Mouse (Mus musculus): ENCODE results near the gene Usp2.

Usp2 gene

DNA sequence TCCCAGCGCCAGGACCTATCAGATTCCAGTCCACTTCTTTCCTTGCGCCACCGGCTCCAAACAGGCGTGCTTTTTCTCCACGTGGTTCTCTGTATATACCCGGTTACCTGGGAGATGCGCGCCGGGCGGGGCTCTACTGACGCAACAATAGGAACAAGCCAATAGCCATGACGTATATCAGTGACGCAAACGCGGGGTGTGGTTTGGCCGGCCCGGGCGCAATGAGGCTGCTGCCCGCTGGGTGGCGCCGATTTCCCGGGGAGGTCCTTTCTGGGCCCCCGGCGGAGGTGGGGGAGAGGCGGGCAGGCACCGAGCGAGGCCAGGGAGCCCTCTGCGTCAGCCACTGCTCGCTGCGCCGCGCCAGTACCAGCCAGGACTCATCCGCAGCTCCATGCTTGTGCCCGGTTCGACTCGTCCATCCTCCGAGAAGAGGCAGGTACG is at the start of gene Usp2:
TSS of gene Usp2 (plus strand) at position 237 of the 441 bp plus-strand sequence.
- ATAC-seq (ENCODE audit: low TSS enrichment), result peak; percentile 94

- ATAC-seq (ENCODE audit: low TSS enrichment), result no peak
Observed at GRCm38 (mm10) chr9:44017846-44018245, 49.0 kb upstream of the Usp2 start.

DNA sequence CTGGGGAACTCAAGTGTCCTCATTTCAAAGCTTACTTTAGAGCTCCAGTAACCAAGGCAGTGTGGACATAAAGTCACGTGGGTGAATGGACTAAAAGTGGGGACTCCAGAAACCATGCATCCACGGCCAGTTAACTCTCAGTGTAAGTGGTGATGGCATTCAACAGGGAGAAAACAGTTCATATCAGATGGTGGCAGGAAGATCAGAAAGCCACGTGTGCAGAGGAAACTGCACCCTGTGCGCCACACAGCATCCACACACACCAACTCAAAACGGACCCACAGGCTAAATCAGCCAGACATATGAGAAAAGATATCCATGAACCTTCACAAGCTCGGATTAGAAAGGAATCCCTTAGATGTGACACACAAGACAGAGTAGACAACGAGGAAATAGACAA is 46.8 kb upstream of the Usp2 start:
- no peak for ATAC-seq (ENCODE audit: low TSS enrichment)

DNA sequence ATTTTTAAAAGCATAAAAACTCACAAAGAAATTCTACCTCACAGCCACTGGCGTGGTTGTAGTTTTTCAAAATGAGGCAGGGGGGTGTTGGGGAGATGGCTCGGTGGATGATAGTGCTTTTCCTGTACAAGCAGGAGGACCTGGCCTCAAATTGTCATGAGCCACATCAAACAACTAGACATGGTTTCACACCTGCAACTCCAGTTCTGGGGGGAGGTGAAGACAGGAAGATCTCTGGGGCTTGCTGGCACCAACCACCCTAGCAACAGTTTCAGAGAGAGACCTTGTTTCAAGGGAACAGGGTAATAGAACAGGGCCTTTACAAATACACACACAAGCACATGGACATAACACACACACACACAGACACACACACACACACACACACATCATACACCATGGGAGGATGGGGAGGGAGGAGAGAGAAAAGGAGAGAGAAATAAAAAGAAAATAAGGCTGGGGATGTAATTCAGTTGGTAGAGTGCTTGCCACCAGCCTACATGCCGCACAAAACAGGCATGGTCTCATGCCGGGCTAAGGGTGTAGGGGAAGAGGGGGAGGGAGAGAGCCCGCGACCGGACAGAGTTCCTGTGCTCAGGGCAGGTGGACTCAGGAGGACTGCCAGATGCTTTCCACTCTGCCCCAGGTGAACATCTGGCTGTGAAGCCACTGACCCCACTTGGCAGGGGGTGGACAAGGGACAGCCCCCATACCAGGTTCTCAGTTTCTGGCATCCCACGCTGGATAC is 44.5 kb upstream of the Usp2 start:
- no peak for ATAC-seq (ENCODE audit: low TSS enrichment)

- no peak for ATAC-seq (ENCODE audit: low TSS enrichment)
Observed at GRCm38 (mm10) chr9:44024096-44024495, 42.7 kb upstream of the Usp2 start.

DNA sequence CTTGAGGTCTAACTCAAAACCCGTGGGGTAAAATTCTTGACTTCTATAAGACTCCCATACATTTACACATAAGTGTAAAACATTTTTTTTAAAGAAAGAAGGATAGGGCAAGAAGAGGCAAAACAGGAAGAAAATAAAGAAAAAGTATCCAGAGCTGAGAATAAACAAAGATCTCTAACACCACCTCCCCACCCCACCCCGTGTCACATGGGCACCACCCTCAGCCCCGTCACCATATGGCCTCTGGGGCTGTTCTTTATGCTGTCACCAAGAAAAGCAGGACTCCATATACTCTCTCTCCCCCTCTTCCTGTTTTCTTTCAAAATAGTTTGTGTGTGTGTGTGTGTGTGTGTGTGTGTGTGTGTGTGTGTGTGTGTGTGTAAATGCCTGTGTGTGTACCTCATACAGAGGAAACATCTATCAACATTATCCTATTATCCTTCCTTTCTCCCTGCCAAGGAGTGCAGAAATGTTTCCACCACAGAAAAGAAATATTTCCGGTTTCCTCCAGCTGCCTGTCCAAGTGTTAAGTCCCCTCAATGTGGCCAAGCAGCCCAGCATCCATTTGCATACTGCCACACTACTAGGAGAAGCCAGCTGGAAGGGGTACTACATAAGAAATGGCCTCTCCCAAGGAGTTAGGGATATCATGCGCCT is 37.1 kb upstream of the Usp2 start:
- no peak for ATAC-seq (ENCODE audit: low TSS enrichment)

- no peak for ATAC-seq (ENCODE audit: low TSS enrichment)
Observed at GRCm38 (mm10) chr9:44030646-44031045, 36.2 kb upstream of the Usp2 start.

- ATAC-seq (ENCODE audit: low TSS enrichment), result no peak
Observed at GRCm38 (mm10) chr9:44031079-44031478, 35.7 kb upstream of the Usp2 start.

DNA sequence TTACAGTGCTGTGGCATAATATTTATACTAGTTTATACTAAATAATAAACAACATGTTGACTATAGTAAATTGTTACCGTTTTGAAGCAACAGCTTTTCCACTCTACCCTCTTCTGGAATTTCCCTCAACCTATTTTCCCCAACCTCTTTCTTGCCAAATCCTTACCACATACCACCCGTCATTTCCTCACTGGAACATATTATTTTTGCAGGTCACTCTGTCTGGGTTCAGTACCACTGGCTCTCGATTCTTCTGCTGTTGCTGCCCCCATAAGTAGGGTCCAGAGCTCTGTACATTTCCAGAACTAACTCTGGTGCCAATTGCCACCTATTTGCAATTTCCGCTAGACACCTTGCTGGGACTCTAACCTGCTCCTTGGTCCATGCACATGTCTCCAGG is 34.9 kb upstream of the Usp2 start:
- ATAC-seq (ENCODE audit: low TSS enrichment), result no peak

DNA sequence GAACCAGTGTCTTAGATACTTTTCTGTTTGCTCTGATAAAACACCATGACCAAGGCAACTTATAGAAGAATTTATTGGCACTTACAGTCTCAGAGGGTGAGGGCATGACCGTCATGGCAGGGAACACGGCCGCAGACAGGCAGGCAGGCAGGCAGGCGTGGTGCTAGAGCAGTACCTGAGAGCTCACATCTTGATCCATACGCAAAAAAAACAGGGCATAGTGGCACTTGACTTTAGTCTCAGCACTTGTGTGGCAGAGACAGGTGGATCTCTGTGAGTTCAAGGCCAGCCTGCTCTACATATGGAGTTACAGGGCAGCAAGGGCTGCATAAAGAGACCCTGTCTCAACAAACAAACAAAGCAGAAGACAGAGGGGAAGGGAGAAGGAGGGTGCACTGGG is 33.5 kb upstream of the Usp2 start:
- ATAC-seq (ENCODE audit: low TSS enrichment), result no peak

DNA sequence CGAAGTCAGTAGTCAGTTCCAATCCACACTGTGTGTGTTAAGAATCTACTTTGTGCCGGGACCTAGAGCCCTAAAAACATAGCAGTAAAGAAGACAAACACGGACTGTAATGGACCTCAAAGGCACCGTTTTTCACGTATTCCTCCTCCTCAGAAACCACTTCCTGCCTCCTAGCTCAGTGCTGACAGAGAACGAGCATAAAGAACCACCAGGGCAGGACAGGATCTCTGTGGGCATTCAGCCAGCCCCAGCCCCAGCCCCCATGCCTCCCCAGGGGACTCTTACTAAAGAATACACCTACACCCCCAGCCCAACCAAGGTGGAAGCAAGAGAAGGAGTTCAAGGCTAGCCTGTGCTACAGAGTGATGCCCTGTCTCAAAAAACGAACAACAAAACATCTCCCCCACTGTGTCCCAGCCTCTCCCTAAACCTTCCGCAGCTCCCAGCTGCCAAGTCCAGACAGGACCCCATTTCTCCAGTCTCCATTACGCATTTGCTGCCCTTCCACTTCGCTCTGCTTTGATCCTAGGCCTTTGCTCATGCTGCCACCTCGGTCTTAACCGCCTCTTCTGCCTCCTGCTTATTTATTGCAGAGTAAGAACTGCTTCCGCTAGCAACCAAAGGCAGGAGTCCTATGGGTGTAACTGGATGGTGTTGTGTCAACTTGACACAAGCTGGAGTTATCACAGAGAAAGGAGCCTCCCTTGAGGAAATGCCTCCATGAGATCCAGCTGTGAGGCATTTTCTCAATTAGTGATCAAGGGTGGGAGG is 32.7 kb upstream of the Usp2 start:
- ATAC-seq (ENCODE audit: low TSS enrichment), result no peak

GRCm38 (mm10) chr9:44037106-44037505 is 29.7 kb upstream of the Usp2 start:
- no peak for ATAC-seq (ENCODE audit: low TSS enrichment)

DNA sequence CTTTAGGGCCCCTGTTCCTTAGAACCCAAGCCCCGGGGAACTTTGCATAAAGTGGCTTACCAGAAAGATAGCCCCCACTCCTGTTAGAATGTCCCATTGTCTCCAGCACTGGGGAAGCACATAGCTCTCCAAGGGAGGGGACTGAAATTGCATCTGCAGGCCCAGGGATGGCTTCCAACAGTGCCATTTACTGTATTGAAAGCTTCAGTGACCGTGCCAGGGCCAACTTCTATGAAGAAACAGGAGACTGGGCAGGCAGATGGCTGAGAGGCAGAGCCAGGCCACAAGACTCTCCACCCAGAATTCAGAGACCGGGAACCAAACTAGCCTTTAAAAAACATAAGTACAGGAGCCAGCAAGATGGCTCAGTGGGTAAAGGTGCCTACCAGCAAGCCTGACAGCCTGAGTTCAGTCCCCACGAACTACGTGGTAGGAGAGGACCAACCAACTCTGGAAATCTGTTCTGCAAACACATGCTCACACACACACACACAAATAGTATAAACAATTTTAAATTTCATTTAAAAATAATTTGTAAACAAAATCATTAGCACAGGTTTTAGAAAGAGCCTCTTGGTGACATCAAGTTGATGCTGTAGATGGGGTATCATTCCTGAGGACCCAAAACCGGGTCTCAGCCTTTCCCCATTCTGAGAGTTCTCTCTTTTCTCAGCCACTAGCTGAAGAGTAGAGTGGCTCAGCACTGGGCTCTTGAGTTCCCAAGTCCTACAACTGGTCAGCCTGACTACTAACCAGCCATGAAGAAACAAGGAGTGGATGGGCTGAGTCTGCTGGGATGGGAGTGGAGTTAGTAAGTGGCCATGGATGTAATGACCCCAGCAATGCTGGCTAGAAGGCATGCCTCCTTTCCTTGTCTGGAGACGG is 25.1 kb upstream of the Usp2 start:
- no peak for ATAC-seq (ENCODE audit: low TSS enrichment)

DNA sequence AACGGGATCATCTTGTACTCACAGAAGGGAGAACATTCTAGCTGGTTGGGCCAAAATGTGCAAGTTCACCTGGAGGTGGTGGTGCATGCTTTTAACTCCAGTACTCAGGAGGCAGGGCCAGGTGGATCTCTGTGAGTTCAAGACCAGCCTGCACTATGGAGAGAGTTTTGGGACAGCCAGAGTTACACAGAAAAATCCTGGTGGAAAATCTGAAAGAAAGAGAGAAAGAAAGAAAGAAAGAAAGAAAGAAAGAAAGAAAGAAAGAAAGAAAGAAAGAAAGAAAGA is 24.5 kb upstream of the Usp2 start:
- ATAC-seq (ENCODE audit: low TSS enrichment), result no peak

- peak; percentile 82 for ATAC-seq (ENCODE audit: low TSS enrichment)
Observed at GRCm38 (mm10) chr9:44042836-44043707, 23.7 kb upstream of the Usp2 start, which contains the start of gene Thy1. TSS of gene Thy1 (plus strand) at chr9:44043384.

GRCm38 (mm10) chr9:44043708-44044425 is 23.0 kb upstream of the Usp2 start:
- ATAC-seq (ENCODE audit: low TSS enrichment), result no peak

DNA sequence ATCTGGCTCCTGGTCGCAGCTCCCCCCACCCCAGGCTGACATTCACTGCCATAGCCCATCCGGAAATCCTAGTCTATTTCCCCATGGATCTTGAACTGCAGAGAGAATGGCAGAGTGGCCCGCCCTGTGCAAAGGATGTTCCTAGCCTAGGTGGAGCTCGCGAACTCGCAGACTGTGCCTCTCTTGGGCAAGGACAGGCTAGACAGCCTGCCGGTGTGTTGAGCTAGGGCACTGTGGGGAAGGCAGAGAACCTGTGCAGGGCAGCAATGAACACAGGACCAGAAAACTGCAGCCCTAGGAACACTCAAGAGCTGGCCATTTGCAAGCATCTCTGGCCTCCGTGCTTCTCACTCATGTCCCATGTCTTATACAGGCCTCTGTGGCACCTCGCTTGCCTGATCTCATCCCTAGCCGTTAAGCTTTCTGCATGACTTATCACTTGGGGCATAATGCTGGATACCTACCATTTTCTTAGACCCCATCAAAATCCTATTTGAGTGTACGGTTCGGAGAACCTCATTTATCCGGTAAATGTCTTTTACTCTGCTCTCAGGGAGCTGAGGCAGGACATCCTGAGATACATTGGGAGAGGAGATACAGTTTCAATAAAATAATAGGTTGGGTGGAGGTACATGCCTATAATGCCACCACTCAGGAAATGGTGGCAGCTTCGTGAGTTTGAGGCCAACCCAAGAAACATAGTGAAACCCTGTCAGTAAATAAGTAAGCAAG is 22.2 kb upstream of the Usp2 start:
- ATAC-seq (ENCODE audit: low TSS enrichment), result peak; percentile 18; the same call in 1 of the 2 replicates

DNA sequence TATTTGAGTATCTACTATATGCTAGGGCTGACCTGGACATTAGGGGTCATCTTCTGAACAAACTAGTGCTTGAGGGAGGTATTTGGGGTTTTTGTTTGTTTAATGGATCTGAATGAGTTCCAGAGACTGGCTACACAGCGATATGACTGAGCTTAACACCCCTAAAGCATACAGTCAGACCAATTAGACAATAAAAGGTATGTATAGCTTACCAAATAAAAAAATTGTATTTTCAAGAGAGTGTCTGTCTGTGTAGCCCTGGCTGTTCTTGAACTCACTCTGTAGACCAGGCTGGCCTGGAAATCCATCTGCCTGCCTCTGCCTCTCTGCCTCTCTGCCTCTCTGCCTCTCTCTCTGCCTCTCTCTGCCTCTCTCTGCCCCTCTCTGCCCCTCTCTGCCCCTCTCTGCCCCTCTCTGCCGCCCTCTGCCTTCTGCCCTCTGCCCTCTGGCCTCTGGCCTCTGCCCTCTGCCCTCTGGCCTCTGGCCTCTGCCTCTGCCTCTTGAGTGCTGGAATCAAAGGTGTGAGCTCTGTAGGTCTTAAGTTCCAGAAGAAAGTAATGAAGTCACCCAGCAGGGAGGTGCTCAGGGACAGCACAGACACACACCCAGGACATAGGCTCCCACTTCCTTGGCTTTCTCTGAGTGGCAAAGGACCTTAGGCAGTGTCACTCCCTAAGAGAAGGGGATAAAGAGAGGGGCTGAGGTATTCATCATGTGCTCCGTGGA is 21.5 kb upstream of the Usp2 start:
- no peak for ATAC-seq (ENCODE audit: low TSS enrichment)

GRCm38 (mm10) chr9:44045884-44046272 is 20.9 kb upstream of the Usp2 start:
- no peak for ATAC-seq (ENCODE audit: low TSS enrichment)
